Mouse (Mus musculus) hindbrain, embryonic 15.5 days (tissue): ENCODE data around the gene Cxcl9. TPM values are rescaled to one million over a fixed set of nuclear protein-coding genes. Genes with fewer than 3 reads are reported as not detected.

Source experiments
- polyA plus RNA-seq: library from polyadenylated mRNA; unstranded; fragments of >200 nt; fragmentation: Nextera tagmentation; extraction: Ambion mirVana; gene quantifications from 2 replicates; pipeline ENCODE4 v1.2.1, GENCODE M21; 2015

The Cxcl9 gene
- polyA plus RNA-seq, 1 experiment from 2014 or later = not detected

Other genes starting within 250 kb of the Cxcl9 start
- gene G3bp2, start 244.4 kb downstream of the Cxcl9 start, polyA plus RNA-seq = 325 and 337 TPM in 2 replicates
- gene Uso1, start 190.1 kb downstream of the Cxcl9 start, polyA plus RNA-seq = 38.7 and 44.6 TPM in 2 replicates
- gene U90926, start 112.7 kb downstream of the Cxcl9 start, polyA plus RNA-seq = not detected in 2 replicates
- gene Ppef2, start 71.8 kb downstream of the Cxcl9 start, polyA plus RNA-seq = 0.38 and 0.52 TPM in 2 replicates
- gene Naaa, start 49.9 kb downstream of the Cxcl9 start, polyA plus RNA-seq = 21.9 and 24.1 TPM in 2 replicates
- gene Sdad1, start 17.6 kb downstream of the Cxcl9 start, polyA plus RNA-seq = 27.5 and 31.4 TPM in 2 replicates
- 6.1 and 6.9 TPM in 2 replicates for gene Art3, start 3.7 kb upstream of the Cxcl9 start, polyA plus RNA-seq
- gene Cxcl10, start 20.8 kb upstream of the Cxcl9 start, polyA plus RNA-seq = 0.36 and 0.58 TPM in 2 replicates
- gene Nup54, start 107.1 kb upstream of the Cxcl9 start, polyA plus RNA-seq = 47.3 and 50.5 TPM in 2 replicates
- 20.3 and 21.4 TPM in 2 replicates for gene Scarb2, start 178.8 kb upstream of the Cxcl9 start, polyA plus RNA-seq
- 0.90 and 1.7 TPM in 2 replicates for gene Fam47e, start 227.0 kb upstream of the Cxcl9 start, polyA plus RNA-seq